Mouse (Mus musculus) heart, adult 2 months (tissue): ENCODE data around the gene Rgs3.

ENCODE experiments used
- CTCF ChIP-seq: fragments of 200-600 bp; IDR thresholded peaks from 2 replicates; pipeline ENCODE4 v1.8.1; 2022; ENCODE audit warnings: antibody characterized with exemption, mild to moderate bottlenecking, moderate library complexity
- POLR2A ChIP-seq: fragments of 200-500 bp; IDR thresholded peaks from 2 replicates; pipeline ENCODE4 v1.6.1; 2011; ENCODE audit warnings: mild to moderate bottlenecking, low read depth, low read length, control low read depth; ENCODE audit not compliant: insufficient read depth

- TF ChIP-seq CTCF (no peak), POLR2A (no peak)
These were observed 31.2 kb downstream of the Rgs3 start for GRCm38 (mm10) chr4:62590878-62591277.
